Mouse (Mus musculus) testis, adult 2 months (tissue): ENCODE measurements at regions not wholly inside any gene's neighbourhood (a gene's known extent, or its start where the extent isn't known, plus 50 kb on each side); places are given as distances from the start of the nearest gene placed in this dataset.

Source experiments
- H3K27ac ChIP-seq: fragments of 200-500 bp; 2 replicates; pipeline ENCODE4 v1.5.1; 2012; ENCODE audit warnings: low read depth, low read length; ENCODE audit not compliant: control insufficient read depth, insufficient read depth
- H3K27me3 ChIP-seq: fragments of 200-500 bp; 2 replicates; pipeline ENCODE4 v1.6.1; 2012; ENCODE audit warnings: mild to moderate bottlenecking, low read length, moderate library complexity; ENCODE audit not compliant: control insufficient read depth, insufficient read depth
- H3K36me3 ChIP-seq: fragments of 200-500 bp; 2 replicates; pipeline ENCODE4 v1.6.1; 2012; ENCODE audit warnings: mild to moderate bottlenecking, low read length; ENCODE audit not compliant: control insufficient read depth, insufficient read depth
- H3K4me1 ChIP-seq: fragments of 200-500 bp; 2 replicates; pipeline ENCODE4 v1.6.1; 2012; ENCODE audit warnings: low read length; ENCODE audit not compliant: control insufficient read depth, insufficient read depth
- H3K4me3 ChIP-seq: fragments of 200-500 bp; 2 replicates; pipeline ENCODE4 v1.5.1; 2012; ENCODE audit warnings: low read depth, mild to moderate bottlenecking, low read length, moderate library complexity, mixed read lengths; ENCODE audit not compliant: control insufficient read depth
- CTCF ChIP-seq: fragments of 200-500 bp; IDR thresholded peaks from 2 replicates; pipeline ENCODE4 v1.5.1; 2012; ENCODE audit warnings: low read depth, mild to moderate bottlenecking, inconsistent platforms, low read length, moderate library complexity; ENCODE audit not compliant: control insufficient read depth, insufficient read depth, insufficient replicate concordance
- POLR2A ChIP-seq: fragments of 200-500 bp; IDR thresholded peaks from 2 replicates; pipeline ENCODE4 v1.6.1; 2012; ENCODE audit warnings: low read depth, mild to moderate bottlenecking, inconsistent platforms, low read length, moderate library complexity; ENCODE audit not compliant: control insufficient read depth

DNA sequence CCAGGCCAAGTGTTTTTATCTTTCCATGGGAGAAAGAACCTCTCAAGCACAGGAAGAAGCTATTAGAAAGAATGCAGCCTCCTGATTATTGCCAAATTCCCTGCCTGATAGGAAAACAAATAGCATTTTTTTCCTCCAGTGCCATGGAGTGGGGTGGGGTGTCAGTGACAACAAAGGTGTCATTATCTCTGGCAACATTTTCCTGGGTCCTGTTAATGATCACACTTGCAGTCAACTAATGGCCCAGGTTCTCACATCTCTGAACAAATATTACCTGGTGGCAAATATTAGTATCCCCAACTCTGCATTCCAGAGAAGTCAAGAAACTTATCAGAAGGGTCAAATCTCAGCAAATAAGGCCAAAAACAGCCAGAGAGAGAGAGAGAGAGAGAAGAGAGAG is 298.6 kb downstream of the Sox4 start:
- H3K27ac ChIP-seq = no peak overlapping the region
- H3K36me3 ChIP-seq = no peaks in the 10 kb centered on the region
- H3K4me3 ChIP-seq = no peak overlapping the region
- TF ChIP-seq POLR2A = no peak
- H3K4me1 ChIP-seq = no peaks in the 10 kb centered on the region
- H3K27me3 ChIP-seq = no peaks in the 10 kb centered on the region

DNA sequence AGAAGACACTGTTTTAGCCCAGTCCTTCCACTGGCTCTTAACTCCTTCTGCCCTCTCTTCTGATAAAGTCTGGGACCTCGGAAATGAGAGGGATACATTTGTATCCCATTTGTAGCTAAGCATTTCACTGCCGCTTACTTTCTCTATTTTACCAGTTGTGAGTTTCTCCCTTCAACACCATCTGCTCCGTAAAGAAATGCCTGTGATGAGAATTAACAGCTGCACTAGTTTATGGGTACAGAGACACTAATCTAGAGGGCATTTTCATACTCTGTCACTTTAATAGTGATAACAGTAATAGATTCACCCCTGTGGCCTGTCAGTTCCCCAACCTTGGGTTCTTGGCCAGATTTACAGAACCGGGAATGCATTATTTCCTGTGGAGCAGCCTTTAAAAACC is 300.2 kb downstream of the Sox4 start:
- Histone ChIP-seq H3K27me3 (no peaks in the 10 kb centered on the region), H3K27ac (no peak overlapping the region), H3K4me1 (no peaks in the 10 kb centered on the region), H3K4me3 (no peak overlapping the region), H3K36me3 (no peaks in the 10 kb centered on the region)
- no peak for TF ChIP-seq CTCF
- TF ChIP-seq POLR2A = no peak

- Histone ChIP-seq H3K4me1 (no peaks in the 10 kb centered on the region), H3K36me3 (no peaks in the 10 kb centered on the region), H3K4me3 (no peak overlapping the region), H3K27me3 (no peaks in the 10 kb centered on the region), H3K27ac (no peak overlapping the region)
- no peak for TF ChIP-seq CTCF
- no peak for TF ChIP-seq POLR2A
These were observed 301.7 kb downstream of the Sox4 start for GRCm38 (mm10) chr13:28651810-28652209.

DNA sequence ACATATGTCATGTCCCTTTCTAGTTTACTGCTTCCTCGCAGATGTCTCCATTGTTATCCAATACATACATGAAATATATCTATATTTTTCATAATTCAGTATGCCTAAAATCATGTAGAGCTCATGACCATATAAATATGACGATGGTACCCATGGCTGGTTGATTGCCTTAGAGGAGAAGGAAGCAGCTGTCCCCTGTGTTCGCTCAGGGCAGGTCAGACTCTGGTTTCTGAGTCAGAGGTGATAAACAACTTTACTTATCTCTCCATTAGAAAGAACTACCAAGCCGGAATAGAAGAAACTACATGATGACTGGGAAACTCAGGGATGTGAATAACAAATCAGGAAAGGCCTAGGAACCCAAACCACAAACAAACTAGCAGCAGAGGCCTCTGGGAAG is 307.6 kb downstream of the Sox4 start:
- Histone ChIP-seq H3K4me1 (no peaks in the 10 kb centered on the region), H3K36me3 (no peaks in the 10 kb centered on the region), H3K4me3 (no peak overlapping the region), H3K27me3 (no peaks in the 10 kb centered on the region), H3K27ac (no peak overlapping the region)
- no peak for TF ChIP-seq POLR2A
- TF ChIP-seq CTCF = no peak

- H3K36me3 ChIP-seq = no peaks in the 10 kb centered on the region
- no peak overlapping the region for H3K27ac ChIP-seq
- no peaks in the 10 kb centered on the region for H3K27me3 ChIP-seq
- no peaks in the 10 kb centered on the region for H3K4me1 ChIP-seq
- no peak overlapping the region for H3K4me3 ChIP-seq
- TF ChIP-seq POLR2A = no peak
- TF ChIP-seq CTCF = no peak
These were observed 308.5 kb downstream of the Sox4 start for GRCm38 (mm10) chr13:28644846-28645574.

GRCm38 (mm10) chr13:28640826-28641225 is 312.7 kb downstream of the Sox4 start:
- TF ChIP-seq CTCF (no peak), POLR2A (no peak)
- Histone ChIP-seq H3K27ac (no peak overlapping the region), H3K27me3 (no peaks in the 10 kb centered on the region), H3K36me3 (no peaks in the 10 kb centered on the region), H3K4me1 (no peaks in the 10 kb centered on the region), H3K4me3 (no peak overlapping the region)

DNA sequence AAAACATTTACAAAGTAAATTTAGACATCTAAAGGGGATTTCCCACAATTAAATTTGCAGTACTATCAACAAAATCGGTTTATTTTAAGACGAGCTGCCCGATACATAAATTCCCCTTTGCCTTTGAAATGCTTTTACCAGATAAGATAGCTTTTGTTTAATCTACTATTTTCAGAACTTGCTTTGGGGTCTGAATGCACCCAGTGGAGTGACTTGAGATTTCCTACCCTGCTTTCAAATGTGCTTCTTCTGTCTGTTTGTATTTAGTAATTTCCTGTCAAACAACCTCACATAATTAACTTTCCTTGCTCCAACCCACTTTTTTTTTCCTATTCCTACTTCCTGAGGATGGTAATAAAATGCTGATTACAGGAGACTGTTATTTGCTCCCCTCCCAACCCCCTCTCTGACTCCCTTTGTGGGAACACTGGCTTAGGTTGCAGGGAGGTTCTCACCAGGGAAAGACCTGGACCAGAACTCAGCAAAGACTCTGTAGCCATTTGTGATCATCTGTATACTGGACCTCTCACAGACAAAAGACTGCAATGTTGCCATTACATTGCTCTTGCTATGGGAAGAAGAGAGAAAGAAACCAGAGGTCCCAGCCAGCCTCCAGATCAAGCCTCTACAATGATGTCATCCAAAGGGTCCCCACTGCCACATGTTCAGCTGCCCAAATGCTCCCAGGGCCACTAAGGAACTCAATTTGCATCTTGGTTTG is 318.1 kb downstream of the Sox4 start:
- TF ChIP-seq POLR2A (no peak), CTCF (no peak)
- Histone ChIP-seq H3K36me3 (no peaks in the 10 kb centered on the region), H3K27me3 (no peaks in the 10 kb centered on the region), H3K27ac (no peak overlapping the region), H3K4me3 (no peak overlapping the region), H3K4me1 (no peaks in the 10 kb centered on the region)

DNA sequence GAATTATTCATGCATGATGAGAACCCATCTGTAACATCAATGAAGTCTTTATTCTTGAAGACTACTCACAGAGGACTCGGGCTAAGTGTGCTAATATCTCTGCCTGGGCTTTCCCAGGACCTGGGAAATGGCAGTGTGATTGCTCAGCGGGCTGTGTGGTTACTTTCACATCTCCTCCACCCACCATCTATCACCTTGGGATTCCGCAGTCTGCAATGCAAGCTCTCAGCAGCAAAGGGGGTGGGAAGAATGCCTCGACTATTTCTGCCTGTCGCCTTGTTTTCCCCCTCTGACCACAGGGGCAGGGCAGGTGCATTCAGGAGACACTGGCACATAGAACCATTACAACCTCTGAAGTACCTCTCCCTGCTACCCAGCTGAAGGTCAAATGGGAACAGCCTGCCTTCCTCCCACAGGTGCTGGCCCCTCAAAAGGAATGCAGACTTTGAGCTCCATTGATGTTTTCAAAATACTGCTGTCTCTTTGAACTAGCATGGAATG is 319.9 kb downstream of the Sox4 start:
- Histone ChIP-seq H3K27ac (no peak overlapping the region), H3K4me1 (no peaks in the 10 kb centered on the region), H3K27me3 (no peaks in the 10 kb centered on the region), H3K36me3 (no peaks in the 10 kb centered on the region), H3K4me3 (no peak overlapping the region)
- TF ChIP-seq CTCF (no peak), POLR2A (no peak)
